Mouse (Mus musculus): ENCODE data around the gene Fgf9.

The Fgf9 gene

DNA sequence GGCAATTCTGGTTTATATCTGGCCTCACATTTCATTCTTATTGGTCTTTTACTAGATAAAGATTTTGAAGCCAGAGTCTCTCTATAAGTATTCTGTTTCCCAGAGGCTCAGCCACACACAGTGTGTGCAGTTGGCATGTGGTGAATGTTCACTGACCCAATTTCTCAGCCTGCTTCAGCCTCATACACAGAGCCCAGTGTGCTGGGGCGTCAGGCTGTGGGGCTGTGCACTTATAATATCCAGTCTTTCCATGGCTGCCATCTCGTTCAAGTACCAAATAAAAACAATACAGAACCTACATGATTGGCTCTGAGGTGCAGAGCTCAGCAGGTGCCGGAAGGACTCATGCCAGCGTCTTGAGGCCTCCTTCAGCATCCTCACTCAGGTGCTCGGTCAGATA, 19.1 kb downstream of the Fgf9 start:
- no peak for DNase-seq (ENCODE audit: extremely low read depth, low read depth)

- DNase-seq (ENCODE audit: extremely low read depth, low read depth): no peak
These were observed 21.0 kb downstream of the Fgf9 start for GRCm38 (mm10) chr14:58091321-58091720.

- DNase-seq (ENCODE audit: extremely low read depth, low read depth): no peak
These were observed 29.3 kb downstream of the Fgf9 start for GRCm38 (mm10) chr14:58099599-58099998.

GRCm38 (mm10) chr14:58101298-58101697, 31.0 kb downstream of the Fgf9 start:
- DNase-seq (ENCODE audit: extremely low read depth, low read depth): no peak

DNA sequence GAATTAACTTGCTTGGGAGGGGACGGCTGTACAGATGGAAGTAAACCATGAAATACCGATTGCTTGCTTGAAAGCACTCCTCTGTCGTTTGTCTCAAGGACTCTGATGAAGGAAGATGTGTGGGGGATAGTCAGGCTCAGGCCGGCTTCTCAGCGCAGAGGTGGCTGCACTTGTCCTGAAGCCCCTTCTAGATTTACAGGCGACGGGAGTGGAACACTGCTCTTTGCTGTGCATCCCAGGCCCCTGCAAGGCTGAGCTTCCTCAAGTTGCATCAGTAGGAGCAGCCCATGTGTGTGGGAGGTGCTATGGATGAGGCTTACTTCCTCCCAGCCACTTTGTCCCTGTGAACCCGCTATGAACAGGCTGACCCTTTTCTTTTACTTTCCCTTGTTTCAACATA, 33.9 kb downstream of the Fgf9 start:
- no peak for DNase-seq (ENCODE audit: extremely low read depth, low read depth)

GRCm38 (mm10) chr14:58105596-58105995, 35.2 kb downstream of the Fgf9 start:
- DNase-seq (ENCODE audit: extremely low read depth, low read depth): no peak

- no peak for DNase-seq (ENCODE audit: extremely low read depth, low read depth)
These were observed 39.3 kb downstream of the Fgf9 start for GRCm38 (mm10) chr14:58109601-58110000.

GRCm38 (mm10) chr14:58111562-58111961, 41.2 kb downstream of the Fgf9 start:
- DNase-seq (ENCODE audit: extremely low read depth, low read depth): no peak

GRCm38 (mm10) chr14:58112341-58112740, 42.0 kb downstream of the Fgf9 start:
- DNase-seq (ENCODE audit: extremely low read depth, low read depth): no peak

DNA sequence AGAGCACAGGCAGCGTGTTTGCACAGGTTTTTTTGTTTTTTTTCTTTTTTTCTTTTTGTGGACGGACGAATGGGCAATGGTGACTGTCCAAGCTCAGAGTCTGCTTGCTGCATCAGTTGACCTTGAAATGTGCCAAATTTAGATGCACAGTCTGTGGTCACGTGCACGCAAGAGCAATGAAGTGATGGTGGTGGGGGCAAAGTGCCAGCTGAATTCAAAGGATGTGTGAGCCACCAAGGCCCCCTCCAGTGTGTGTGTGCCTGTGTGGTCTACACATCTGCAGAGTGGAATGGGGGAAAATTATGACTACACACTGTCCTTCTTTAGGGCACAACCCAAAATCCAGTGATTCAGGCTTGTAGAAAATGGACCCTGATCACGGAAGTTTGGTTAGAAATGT, 42.8 kb downstream of the Fgf9 start:
- DNase-seq (ENCODE audit: extremely low read depth, low read depth): no peak

- no peak for DNase-seq (ENCODE audit: extremely low read depth, low read depth)
These were observed 43.8 kb downstream of the Fgf9 start for GRCm38 (mm10) chr14:58114146-58114545.

DNA sequence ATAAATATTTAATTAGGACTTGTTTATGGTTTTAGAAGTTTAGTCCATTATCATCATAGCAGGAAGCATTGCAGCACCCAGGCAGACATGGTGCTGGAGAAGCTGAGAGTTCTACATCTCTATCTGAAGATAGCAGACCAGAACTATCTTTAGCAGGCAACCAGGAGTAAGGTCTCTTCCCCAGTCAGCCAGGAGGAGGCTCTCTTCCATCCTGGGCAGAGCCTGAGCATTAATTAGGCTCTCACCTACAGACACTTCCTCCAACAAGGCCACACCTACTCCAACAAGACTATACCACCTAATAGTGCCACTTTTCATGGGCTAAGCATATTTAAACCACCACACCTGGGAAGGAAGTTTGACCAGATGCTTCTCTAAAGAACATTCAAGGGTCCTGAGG, 54.3 kb downstream of the Fgf9 start:
- DNase-seq (ENCODE audit: extremely low read depth, low read depth): no peak

DNA sequence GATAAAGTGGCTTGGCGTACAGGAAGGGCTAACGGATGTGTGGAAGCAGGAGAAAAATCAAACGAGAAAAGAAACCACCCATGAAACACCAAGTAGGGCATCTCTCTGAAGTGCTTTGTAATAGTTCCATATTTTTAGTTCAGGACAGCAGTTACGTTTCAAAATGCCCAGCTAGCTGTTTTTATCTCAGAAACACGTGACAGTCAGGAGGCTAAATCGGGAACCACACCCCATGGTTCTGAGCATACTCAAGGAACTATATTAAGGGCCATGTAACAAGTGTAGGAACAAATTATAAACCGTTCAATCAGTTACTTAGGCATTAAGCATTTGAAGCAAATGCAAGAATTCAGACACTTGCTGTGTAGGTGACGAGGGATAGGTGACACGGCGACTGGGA, 56.2 kb downstream of the Fgf9 start:
- no peak for DNase-seq (ENCODE audit: extremely low read depth, low read depth)

DNA sequence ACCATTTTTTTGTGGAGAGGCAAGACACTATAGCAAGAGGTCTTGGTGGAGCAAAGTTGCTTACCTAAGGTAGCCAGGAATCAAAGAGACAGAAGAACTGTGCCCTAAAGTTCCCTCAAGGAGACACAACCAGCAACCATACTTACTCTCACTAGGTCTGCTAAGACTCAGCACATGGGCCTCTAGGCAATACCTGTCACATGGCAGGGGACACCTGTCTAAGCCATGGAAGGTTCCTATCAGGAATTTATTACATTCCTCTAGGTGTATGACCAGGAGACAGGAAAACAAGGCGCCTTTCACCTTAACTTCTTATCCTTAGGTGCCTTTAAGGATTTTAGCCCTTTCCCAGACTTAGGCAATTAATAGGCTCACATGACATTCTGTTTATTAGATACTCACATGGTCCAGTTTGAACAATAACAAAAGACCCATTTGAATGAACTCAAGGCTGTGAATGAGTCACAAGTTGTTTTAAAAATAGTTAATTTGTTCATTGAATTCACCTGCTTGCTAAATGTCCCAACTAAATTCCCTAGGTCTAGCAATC, 69.2 kb downstream of the Fgf9 start:
- no peak for DNase-seq (ENCODE audit: extremely low read depth, low read depth)

- no peak for DNase-seq (ENCODE audit: extremely low read depth, low read depth)
These were observed 79.5 kb downstream of the Fgf9 start for GRCm38 (mm10) chr14:58149637-58150470.

- DNase-seq (ENCODE audit: extremely low read depth, low read depth): no peak
These were observed 80.1 kb downstream of the Fgf9 start for GRCm38 (mm10) chr14:58150471-58150855.

DNA sequence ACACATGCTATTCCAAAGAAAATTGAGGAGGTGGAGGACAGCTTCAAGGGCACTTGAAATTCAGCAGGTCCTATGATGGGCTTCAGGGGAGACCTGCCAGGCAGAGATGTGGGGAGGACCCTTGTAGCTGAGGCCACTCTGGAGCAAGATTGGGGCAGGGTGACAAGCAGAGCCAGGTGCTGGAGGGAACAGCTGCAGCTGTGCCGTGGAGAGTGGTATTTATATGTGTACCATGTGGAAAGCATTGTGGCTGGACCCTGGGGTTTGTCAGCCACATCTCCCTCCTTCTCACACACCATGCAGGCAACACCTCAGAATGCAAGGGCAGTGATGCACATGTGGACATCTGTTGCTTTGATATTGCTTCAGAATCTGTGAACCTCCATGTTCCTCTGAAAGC, 81.8 kb downstream of the Fgf9 start:
- no peak for DNase-seq (ENCODE audit: extremely low read depth, low read depth)

- no peak for DNase-seq (ENCODE audit: extremely low read depth, low read depth)
These were observed 83.4 kb downstream of the Fgf9 start for GRCm38 (mm10) chr14:58153470-58154416.

- DNase-seq (ENCODE audit: extremely low read depth, low read depth): no peak
These were observed 90.3 kb downstream of the Fgf9 start for GRCm38 (mm10) chr14:58160624-58161023.

All from MEL-GATA-1-ER (cell line).